Mouse (Mus musculus): ENCODE data around the gene Olfr1449. TPM values are rescaled to one million over a fixed set of nuclear protein-coding genes. Genes with fewer than 3 reads are reported as not detected.
"Not testable (repeated sequence)": the region's sequence is repeated elsewhere in the genome, so short reads cannot be mapped to it uniquely, and the experiment has no call there.

The Olfr1449 gene
- not detected for total RNA-seq (2021)
- long read RNA-seq, experiment 1: 0 reads
- long read RNA-seq, experiment 2: 0 reads

- DNase-seq: no peak
These were observed at the start of gene Olfr1449 for GRCm38 (mm10) chr19:12930540-12930939. Olfr1449 (plus strand) TSS chr19:12930840.

DNA sequence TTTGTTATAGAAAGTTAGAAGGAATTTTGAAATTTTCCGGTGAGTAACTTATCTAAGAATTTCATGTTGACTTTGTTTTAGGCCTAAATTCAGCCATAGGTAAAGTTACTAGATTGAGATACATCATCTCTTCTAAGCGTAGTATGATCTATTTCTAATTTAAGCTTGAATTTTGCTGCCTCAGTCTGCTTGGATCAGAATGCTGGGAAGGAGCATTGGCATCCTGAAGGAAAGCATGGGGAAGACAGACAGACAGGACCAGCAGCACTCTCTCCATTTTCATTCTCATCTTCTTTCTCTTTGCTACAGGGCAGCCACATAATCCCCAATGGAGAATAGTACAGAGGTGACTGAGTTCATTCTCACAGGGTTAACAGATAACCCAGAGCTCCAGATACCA lies 47.1 kb upstream of the Olfr1449 start, which contains the start of gene Olfr1445:
TSS of gene Olfr1445 (plus strand) at position 301 of the 400 bp plus-strand sequence.
- no peak for DNase-seq

DNA sequence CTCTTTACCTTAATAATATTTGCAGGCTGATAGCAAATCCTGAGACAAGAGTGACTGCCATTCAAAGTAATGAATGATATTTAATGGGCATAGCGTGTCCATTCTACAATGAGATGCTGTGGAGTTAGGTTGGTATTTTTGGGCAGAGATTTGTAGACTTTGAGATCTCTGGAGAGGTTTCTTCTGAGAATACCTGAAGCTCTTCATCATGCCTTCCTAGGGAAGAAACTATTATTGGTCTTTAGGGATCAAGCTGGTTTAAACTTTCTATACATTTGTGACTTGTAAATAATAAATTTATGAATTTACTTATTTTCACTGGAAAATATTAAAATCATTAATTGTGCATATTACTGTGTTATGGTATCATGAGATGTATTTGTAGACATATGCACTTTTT lies 37.2 kb upstream of the Olfr1449 start, which contains the start of gene Olfr1446:
TSS of gene Olfr1446 (minus strand) at position 101 of the 400 bp plus-strand sequence.
- no peak for DNase-seq

DNA sequence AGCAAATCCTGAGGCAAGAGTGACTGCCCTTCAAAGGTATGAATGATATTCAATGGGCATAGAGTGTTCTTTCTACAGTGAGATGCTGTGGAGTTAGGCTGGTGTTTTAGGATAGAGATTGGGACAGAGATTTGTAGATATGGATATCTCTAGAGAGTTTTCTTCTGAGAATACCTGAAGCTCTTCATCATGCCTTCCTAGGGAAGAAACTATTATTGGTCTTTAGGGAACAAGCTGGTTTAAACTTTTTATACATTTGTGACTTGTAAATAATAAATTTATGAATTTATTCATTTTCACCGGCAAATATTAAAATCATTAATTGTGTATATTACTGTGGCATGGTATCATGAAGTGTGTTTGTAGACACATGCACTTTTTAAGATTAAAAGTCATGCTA lies 27.0 kb upstream of the Olfr1449 start, which contains the start of gene Olfr1447:
TSS of gene Olfr1447 (minus strand) at position 101 of the 400 bp plus-strand sequence.
- DNase-seq: no peak

GRCm38 (mm10) chr19:12924319-12924718 lies 6.3 kb upstream of the Olfr1449 start, which contains the start of gene Olfr1448:
Olfr1448 (minus strand) TSS chr19:12924419.
- no peak for DNase-seq

- no peak for DNase-seq
These were observed 19.3 kb downstream of the Olfr1449 start, which contains the start of gene Olfr1450 for GRCm38 (mm10) chr19:12949958-12950357. Olfr1450 (plus strand) TSS chr19:12950258.

GRCm38 (mm10) chr19:12970082-12970481 lies 39.4 kb downstream of the Olfr1449 start:
- not testable (repeated sequence) for DNase-seq

Other genes with a start within 250 kb of the Olfr1449 start
- not detected for gene Keg1, start 235.1 kb upstream of the Olfr1449 start, total RNA-seq (2021)
- 1 to 10 TPM in 1 of 2 experiments, under 1 TPM in 1; 0.94 to 1.7 TPM for gene Cntf, start 165.2 kb upstream of the Olfr1449 start, total RNA-seq (2021)
- gene Zfp91, start 134.7 kb upstream of the Olfr1449 start, total RNA-seq (2021): 10 to 100 TPM; 75.2 to 77.0 TPM
- gene Lpxn, start 134.6 kb upstream of the Olfr1449 start, total RNA-seq (2021): 1 to 10 TPM in 1 of 2 experiments, under 1 TPM in 1; 0.87 to 2.2 TPM
- not detected for gene Gm5244, start 84.2 kb upstream of the Olfr1449 start, total RNA-seq (2021)
- not detected for gene Olfr1444, start 73.6 kb upstream of the Olfr1449 start, total RNA-seq (2021)
- gene Olfr1445, start 47.0 kb upstream of the Olfr1449 start, total RNA-seq (2021): not detected
- not detected for gene Olfr1446, start 37.3 kb upstream of the Olfr1449 start, total RNA-seq (2021)
- gene Olfr1447, start 27.1 kb upstream of the Olfr1449 start, total RNA-seq (2021): not detected
- gene Olfr1448, start 6.4 kb upstream of the Olfr1449 start, total RNA-seq (2021): not detected
- not detected for gene Olfr1450, start 19.4 kb downstream of the Olfr1449 start, total RNA-seq (2021)
- gene Olfr1451, start 64.2 kb downstream of the Olfr1449 start, total RNA-seq (2021): not detected
- gene Olfr1453, start 97.5 kb downstream of the Olfr1449 start, total RNA-seq (2021): not detected
- not detected for gene Olfr1454, start 129.8 kb downstream of the Olfr1449 start, total RNA-seq (2021)
- not detected for gene Olfr1457, start 167.1 kb downstream of the Olfr1449 start, total RNA-seq (2021)
- not detected for gene Olfr1458, start 175.9 kb downstream of the Olfr1449 start, total RNA-seq (2021)
- not detected for gene Olfr1459, start 218.7 kb downstream of the Olfr1449 start, total RNA-seq (2021)
- gene Olfr1461, start 232.2 kb downstream of the Olfr1449 start, total RNA-seq (2021): not detected